Mouse (Mus musculus) testis, adult 2 months (tissue): ENCODE data around the gene Lrp1.

Source experiments
- CTCF ChIP-seq: fragments of 200-500 bp; IDR thresholded peaks from 2 replicates; pipeline ENCODE4 v1.5.1; 2012; ENCODE audit warnings: low read depth, mild to moderate bottlenecking, inconsistent platforms, low read length, moderate library complexity; ENCODE audit not compliant: control insufficient read depth, insufficient read depth, insufficient replicate concordance
- POLR2A ChIP-seq: fragments of 200-500 bp; IDR thresholded peaks from 2 replicates; pipeline ENCODE4 v1.6.1; 2012; ENCODE audit warnings: low read depth, mild to moderate bottlenecking, inconsistent platforms, low read length, moderate library complexity; ENCODE audit not compliant: control insufficient read depth

GRCm38 (mm10) chr10:127615034-127615374 lies 5.9 kb downstream of the Lrp1 start:
- TF ChIP-seq POLR2A (no peak), CTCF (no peak)
